1 mouse cellular context compared by ENCODE assay signal in the genomic region with DNA sequence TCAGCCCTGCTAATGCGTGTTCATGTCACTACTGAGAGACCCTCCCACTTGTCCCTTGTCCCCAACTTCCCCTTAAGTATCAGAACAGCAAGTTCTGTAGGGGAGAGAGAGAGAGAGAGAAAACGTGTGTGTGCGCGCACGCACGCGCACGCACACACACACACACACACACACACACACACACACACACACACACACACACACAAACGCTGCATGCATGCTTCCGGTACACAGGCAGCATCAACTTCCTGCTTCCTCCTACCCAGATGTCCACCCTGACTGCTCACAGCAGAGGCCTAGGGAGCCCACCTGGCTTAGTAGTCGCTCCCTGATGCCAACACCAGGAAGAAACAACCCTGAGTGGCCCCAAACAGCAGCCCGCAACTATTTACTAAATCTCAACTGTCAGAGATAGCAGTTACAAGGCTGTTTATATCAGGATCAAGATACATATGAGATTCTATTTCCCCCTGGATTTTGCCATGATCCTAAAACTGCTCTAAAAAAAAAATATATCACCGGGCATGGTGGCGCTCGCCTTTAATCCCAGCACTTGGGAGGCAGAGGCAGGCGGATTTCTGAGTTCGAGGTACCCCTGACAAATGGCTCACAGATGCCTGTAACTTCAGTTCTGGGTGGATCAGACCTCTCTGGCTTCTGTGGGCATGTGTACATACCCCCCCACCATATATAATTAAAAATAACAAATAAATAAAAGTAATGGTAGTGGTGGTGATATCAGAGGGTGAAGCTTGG.
TF ChIP-seq lines count a peak whose summit lies in the region.

No protein-coding gene starts in this region.

TF ChIP-seq in CH12.LX, 34 proteins besides CTCF, POLR2A, EP300 and RAD21 (continued from another document):
- TF ChIP-seq HCFC1 (IDR thresholded peaks at IDR 0.05; ENCODE audit: low read depth, low read length), result peak; percentile 65
- no peak for TF ChIP-seq USF2 (conservative IDR thresholded peaks at IDR 0.05; ENCODE audit: low read depth, low read length)
